Mouse (Mus musculus) lung, postnatal 10 days (tissue): ENCODE data around the gene Ctdnep1.
A peak's percentile ranks its signal among the peaks of the same experiment; 100 is the strongest.
"Not testable (repeated sequence)": the region's sequence is repeated elsewhere in the genome, so short reads cannot be mapped to it uniquely, and the experiment has no call there.

Source experiments
- DNase-seq: peaks from one replicate; pipeline ENCODE4 v3.0.0; 2021

Ctdnep1 gene

GRCm38 (mm10) chr11:70013408-70013807 is 32.5 kb downstream of the Ctdnep1 start:
- DNase-seq: no peak

DNA sequence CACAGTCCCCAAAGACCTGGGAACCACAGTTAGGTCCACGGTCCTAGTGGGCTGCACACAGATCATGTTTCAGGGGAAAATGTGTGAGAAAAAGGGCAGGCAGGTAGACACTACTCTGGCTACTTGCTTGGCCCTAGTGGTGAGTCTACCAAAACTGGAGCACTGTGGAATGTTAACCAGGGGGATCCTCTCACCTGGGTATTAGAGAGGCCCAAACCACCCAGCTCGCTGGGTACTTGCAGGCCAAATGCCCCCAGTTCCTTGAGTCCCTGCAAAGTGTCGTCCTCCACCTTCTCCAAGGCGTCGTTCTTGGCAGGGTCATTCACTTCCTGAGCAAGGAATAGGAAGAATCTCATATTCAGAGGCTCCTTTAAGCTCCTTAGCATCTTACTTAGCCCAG is 33.1 kb downstream of the Ctdnep1 start:
- no peak for DNase-seq

DNA sequence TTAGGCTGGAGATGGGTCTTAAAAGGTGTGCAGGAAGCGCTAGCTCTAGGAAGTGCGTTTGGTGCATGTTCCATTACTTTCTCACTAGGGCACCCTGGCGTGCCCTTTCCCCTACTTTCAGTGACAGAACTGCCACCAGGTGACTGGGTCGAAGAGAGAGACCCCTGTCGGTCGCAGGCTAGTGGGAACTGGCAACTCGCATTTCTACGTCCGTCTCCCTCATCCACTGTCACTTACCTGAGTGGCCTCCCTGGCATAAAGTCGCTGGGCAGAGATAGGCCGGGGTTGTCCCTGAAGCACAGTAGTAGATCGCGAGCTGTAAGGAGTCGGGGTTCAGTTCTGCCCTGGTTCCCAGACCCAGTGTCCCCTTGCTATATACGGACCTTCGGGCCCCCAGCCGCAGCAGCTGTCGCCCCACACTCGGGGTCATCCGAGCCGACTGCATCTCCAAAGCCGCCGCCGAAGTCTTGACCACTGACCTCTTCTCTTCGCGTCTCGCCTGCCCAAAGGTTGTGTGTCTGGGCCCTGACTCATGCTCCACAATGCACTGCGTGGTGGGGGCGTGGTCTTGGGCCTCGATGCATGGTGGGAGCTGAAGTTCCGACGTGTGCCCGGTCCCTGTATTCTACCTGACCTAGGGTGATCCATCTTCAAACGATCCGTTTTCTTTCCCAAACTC is 34.1 kb downstream of the Ctdnep1 start, which contains the start of gene Acadvl:
TSS of gene Acadvl (minus strand) at position 532 of the 679 bp plus-strand sequence.
- DNase-seq: peak; percentile 93

- DNase-seq: no peak
Observed at GRCm38 (mm10) chr11:70015677-70016076, 34.7 kb downstream of the Ctdnep1 start.

DNA sequence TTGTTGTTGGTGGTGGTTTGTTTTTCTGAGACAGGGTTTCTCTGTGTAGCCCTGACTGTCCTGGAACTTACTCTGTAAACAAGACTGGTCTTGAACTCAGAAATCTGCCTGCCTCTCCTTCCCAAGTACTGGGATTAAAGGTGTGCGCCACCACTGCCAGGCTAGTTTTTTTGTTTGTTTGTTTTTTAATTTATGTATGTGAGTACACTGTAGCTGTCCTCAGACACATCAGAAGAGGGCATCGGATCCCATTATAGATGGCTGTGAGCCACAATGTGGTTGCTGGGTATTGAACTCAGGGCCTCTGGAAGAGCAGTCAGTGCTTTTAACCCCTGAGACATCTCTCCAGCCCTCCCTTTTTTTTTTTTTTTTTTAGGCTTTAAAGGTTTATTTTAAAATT is 35.2 kb downstream of the Ctdnep1 start:
- DNase-seq: not testable (repeated sequence)

GRCm38 (mm10) chr11:70016669-70017068 is 35.7 kb downstream of the Ctdnep1 start, which contains the start of gene Dlg4:
TSS of gene Dlg4 (plus strand) at chr11:70016942.
- no peak for DNase-seq

GRCm38 (mm10) chr11:70017199-70017767 is 36.3 kb downstream of the Ctdnep1 start:
- no peak for DNase-seq

- DNase-seq: peak; percentile 82
Observed at GRCm38 (mm10) chr11:70018131-70018990, 37.4 kb downstream of the Ctdnep1 start.

- DNase-seq: no peak
Observed at GRCm38 (mm10) chr11:70019495-70020021, 38.6 kb downstream of the Ctdnep1 start.

DNA sequence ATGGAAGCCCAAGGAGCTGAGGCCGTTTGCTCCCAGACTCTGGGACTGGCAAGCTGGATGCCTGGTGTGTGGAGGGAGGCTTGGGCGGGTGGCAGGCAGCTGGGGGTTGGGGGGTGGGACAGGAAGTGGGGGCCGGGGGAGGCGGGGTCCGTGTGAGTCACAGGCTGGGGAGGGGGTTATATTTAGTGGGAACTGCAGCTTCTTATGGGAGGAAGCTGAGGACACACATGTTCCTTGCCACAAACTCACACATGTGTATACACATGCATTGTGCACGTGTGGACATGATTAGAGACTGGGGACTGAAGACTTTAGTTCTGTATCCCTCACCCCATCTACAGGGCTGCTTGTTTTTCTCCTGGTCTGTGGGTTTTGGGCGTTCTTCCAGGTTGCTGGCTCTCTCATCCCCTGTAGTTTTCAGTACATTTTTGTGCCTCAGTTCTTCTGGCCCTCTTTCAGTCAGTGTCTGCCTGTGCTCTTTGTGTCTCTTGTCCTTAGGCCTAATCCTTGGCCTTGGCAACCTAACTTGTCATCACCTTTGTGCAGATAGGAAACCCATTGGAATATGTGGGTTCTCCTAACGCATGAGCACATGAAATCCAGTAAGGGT is 39.2 kb downstream of the Ctdnep1 start:
- no peak for DNase-seq

GRCm38 (mm10) chr11:70020731-70021263 is 39.8 kb downstream of the Ctdnep1 start:
- peak; percentile 88 for DNase-seq

DNA sequence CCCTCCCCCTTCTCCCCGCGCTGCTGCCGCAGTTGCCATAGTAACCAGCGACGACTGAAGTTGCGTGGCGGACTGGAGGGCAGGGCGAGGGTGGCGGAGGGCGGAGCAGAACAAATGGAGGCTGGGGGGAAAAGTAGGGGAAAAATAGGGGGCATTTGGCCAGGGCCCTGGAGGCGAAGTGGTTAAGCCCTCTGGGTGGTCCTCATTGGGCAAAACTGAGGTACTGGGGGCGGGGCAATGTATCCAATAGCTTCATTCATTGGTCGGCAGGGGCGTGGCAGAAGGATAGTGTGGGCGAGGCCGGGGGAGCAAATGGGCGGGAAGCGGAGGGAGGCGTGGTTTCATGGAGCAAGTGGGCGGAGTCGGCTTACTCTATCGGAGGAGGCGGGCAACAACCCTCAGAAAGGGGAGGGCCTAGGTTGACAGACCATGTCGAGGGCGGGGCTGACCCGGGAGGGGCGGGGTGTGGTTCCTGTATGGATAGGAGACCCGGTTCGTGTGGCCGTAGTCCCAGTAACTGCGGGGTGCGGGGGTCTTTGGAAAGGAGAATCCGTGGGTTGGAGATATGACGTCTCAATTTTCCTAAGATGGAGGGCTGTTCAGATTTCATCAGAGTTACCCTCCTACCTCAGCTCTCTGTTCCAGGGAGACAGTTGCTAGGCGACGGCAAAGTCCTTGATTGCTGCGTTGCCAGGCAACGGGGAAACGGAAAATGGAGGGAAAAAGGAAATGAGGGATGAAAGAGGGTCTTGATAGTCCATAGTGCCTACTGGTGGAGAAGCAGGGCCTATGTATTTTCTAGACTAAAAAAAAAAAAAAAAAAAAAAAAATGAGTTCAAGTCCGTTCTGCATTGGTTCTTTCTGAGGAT is 40.5 kb downstream of the Ctdnep1 start:
- DNase-seq: peak; percentile 98

- peak; percentile 47 for DNase-seq
Observed at GRCm38 (mm10) chr11:70023481-70024150, 42.7 kb downstream of the Ctdnep1 start.

DNA sequence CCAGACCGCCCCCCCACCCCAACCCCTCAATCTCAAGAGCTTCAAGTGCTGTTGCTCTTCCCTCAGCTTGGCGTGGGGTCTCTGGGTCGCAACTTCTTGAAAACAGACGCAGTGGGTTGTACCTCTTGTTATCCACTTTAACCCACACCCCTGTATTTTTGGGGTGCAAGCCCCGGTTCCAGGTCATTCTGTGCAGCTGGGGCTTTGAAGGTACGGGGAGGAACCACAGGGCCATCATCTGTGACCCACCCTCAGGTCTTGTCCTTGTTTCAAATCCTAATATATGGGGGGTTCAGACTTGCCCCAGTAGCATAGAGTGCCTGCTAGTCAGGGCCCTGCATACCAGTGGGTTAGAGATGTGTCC is 43.2 kb downstream of the Ctdnep1 start:
- DNase-seq: no peak

- DNase-seq: peak; percentile 86
Observed at GRCm38 (mm10) chr11:70026689-70027088, 45.7 kb downstream of the Ctdnep1 start.

- DNase-seq: peak; percentile 76
Observed at GRCm38 (mm10) chr11:70027397-70027796, 46.4 kb downstream of the Ctdnep1 start.

DNA sequence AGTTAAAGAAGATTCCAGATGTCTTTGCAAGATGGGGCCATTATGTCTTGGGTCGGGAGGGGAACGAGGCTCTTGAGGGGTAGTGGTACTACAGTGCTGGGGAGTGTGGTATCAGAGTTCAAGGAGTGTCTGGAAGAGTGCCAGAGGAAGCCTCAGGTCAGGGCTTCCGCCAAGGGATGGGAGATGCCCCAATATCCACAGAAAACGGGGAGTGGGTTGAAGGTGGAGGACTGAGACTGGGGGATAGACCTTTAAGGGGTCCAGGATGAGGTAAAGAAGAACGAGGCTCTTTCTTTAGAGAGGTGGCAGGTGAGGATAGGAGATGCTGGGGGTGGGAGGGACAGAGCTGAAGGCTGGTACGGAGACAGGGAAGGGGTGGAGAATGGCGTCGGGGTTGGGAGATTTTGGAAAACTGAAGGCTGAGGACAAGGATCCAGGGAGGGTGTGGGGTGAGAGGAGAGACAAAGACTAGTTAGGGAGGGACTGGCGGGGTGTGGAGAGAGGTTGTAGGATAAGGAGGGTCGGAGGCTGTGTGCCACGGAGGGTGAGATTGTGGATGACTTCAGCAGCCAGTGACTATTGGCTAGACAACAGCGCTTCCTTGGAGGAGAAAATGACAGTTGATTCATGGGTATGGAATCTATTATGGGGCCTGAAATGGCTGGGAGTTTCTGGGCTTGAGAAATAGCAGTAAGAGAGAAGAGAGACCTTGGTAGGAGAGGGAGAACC is 47.6 kb downstream of the Ctdnep1 start:
- peak; percentile 54 for DNase-seq

DNA sequence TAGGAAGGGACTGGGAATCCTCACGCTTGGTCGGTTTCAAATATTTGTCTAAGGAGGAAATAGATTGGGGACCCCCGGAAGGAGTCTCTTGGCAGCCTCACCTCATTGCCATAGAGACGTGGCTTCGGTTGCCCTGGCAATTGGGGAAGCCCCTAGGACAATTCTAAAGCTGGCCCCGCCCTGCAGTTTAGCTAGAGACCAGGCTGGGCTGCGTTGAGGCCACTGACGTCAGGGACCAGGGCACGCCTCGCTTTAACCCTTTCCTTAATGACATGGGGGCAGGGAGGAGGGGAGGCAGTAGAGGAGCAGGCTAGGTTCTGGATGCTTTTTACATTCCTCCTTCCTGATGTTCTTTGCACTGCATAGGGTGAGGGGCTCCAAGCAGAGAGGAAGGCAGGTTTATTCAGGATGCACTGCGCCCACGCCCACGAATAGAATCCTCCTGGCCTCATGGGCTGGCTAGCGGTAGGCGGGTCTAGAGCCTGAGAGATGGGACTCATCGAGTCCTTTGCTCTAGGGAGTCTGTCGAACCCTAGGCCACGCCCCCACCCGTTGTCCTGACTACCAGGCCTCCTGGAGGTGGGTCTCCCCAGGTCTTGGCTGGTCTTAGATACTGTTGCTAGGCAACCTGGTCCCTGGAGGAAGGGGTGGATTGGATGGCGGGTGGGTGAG is 48.3 kb downstream of the Ctdnep1 start:
- peak; percentile 89 for DNase-seq

DNA sequence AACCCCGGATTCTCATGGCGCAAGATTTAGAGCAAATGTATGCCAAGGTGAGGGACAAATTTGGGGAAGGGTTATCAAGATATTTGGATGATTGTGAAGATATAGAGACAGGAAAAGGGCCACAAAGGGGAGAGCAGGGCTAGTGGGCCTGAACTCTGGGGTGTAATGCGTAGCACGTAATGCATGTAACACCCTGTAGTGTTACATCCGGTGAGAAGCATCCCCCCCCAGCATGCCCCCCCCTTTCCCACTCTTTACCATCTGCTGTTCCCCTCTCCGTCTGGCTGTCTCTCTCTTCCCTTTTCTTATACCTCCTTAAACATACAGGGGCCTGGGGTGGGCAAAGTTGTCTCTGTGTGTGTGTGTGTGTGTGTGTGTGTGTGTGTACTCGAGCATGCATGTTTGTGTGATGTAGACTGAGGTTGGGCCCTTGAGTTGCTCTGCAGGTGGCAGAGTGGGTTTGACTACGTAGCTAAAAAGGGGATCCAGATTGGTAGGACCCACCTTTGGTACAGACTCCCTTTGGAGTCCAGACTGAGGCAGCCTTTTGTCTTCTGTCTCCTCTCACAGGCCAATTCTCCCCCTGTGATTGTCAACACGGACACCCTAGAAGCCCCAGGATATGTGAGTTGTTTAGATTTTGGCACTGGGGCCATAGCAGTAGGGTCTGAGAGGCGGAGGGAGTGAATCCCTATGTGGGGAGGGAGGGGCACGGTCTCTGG is 49.0 kb downstream of the Ctdnep1 start:
- no peak for DNase-seq
